Mouse (Mus musculus) adrenal gland, adult 18-20 months (tissue): Measurements from ENCODE around the gene Tpgs1. TPM values are rescaled to one million over a fixed set of nuclear protein-coding genes. Genes with fewer than 3 reads are reported as not detected.

ENCODE experiments used
- DNase-seq, 2 experiments: peaks; one replicate each; pipeline ENCODE4 v3.0.0; 2021 to 2022; ENCODE audit warnings: low spot score in 2 of 2
- total RNA-seq, 2 experiments: library from RNA; stranded (reverse); gene quantifications; 1 replicate in 1 of 2; 2 replicates in 1 of 2; pipeline ENCODE4 v1.2.3; 2021

The Tpgs1 gene
- total RNA-seq, 2 experiments from 2014 or later = 29.6 to 34.4 TPM

DNA sequence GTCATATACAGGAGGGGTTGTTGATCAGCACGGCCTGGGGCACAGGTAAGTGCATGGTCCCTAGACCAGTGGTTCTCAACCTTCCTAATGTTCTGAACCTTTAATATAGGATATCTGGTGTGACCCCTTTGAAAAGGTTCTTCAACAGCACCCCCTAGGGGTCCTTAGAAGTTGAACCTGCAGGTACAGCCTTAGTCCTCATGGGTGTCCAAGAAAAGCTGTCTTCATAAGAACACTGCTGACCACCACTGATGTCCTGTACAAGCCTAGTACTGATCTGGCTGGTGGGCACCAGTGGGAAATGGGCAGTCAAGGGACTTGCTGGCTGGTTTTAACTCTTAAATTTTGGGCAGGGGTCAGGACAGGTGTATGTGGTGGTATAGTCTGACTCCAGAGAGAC lies 42.9 kb downstream of the Tpgs1 start:
- no peak for DNase-seq

DNA sequence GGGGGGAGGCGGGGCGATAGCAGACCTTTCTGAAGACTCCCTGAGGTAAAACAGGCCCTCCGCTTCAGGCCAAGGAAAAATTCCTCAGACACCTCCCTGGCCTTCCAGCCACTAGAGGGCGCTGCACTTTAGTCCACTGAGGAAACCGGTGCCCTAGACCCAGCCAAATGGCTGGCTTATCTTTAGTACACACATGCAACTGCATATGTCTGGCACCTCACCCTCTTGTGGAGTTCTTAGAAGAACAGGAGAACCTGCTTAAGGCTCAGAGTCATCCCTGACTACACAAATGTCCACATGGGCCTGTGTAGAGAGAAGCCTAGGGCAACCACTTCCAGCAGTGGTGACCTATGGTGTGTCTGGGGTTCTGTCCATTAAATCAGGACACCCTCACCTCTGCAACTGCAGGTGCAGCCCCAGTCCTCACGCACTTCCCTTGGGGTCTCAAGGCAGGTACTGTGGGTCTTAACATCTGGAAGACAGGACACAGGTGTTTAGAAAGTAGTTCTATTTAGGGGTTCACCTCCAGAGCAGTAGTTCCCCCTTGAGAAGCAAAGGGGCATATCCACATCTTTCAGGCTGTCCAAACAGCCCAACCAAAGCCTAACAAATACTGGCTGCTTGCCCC lies 43.4 kb downstream of the Tpgs1 start:
- DNase-seq = peak; percentile 74 to 86

DNA sequence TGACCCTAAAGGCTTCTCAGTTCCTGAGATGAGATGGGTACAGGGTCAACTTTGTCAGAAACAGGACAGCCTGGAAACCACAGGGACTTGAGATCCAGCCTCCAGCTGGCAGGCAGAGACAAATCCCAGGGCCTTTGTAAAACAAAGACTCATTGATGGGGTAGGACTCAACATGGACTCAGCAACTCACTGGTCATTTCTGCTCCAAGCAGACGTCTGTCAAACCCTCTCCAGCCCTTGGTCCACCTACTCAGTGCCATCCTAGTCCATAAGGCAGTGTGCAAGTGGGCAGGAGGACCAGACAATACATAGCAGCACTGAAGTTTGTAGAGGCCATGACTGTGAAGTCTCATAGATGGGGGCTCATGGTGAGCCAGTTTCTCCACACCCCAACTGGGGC lies 44.0 kb downstream of the Tpgs1 start:
- DNase-seq = no peak

DNA sequence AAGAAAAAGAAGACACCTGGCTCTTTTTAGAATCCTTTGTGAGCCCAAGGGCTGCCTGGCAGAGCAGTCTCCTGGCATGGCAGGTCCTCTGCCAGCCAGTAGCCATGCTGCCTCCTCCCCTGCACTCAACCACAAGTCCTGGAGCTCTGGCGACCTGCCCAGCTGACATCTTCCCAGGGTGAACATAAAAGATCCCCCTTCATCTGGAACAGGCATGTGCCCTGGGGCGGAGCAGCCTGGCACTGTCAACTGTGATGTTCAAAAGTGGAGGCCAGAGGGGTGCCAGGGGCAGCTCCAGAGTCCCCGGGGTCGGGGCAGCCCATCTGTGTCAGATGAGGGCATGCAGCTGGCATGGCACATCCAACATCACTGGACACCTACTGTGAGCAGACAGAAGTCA lies 45.8 kb downstream of the Tpgs1 start:
- DNase-seq = no peak

DNA sequence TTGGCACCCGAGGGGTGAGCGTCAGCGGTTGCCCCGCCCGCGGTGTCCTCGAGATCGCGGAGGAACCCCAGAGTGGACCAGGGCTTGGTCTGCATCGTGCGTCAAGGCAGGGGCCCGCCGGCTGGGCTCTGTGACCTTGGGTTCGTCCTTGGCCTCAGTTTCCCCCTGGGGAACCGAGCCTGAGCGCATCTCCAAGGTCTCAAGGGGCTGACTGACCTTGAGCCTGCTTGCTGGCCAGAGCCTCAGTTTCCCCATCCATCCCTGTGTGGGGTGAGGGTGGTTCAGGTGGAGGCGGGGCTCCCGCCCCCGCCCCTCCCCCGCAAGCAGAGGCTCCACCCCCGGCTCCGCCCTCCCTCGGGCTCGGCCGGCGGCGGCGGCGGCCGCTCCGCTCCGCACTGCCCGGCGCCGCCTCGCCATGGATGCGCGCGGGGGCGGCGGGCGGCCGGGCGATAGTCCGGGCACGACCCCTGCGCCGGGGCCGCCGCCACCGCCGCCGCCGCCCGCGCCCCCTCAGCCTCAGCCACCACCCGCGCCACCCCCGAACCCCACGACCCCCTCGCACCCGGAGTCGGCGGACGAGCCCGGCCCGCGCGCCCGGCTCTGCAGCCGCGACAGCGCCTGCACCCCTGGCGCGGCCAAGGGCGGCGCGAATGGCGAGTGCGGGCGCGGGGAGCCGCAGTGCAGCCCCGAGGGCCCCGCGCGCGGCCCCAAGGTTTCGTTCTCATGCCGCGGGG lies 47.3 kb downstream of the Tpgs1 start, which contains the start of gene Hcn2:
Gene Hcn2, plus strand, starts transcription at position 381 of the 734 bp plus-strand sequence.
- DNase-seq = no peak

DNA sequence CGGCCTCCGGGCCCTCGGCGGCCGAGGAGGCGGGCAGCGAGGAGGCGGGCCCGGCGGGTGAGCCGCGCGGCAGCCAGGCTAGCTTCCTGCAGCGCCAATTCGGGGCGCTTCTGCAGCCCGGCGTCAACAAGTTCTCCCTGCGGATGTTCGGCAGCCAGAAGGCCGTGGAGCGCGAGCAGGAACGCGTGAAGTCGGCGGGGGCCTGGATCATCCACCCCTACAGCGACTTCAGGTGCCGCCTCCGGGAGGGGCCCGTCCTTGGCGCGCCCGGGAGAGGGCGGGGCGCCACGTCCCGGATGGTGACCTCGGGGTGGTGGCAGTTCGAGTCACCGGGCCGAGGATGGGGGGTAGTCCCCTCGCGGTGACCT lies 47.8 kb downstream of the Tpgs1 start:
- DNase-seq = no peak

DNA sequence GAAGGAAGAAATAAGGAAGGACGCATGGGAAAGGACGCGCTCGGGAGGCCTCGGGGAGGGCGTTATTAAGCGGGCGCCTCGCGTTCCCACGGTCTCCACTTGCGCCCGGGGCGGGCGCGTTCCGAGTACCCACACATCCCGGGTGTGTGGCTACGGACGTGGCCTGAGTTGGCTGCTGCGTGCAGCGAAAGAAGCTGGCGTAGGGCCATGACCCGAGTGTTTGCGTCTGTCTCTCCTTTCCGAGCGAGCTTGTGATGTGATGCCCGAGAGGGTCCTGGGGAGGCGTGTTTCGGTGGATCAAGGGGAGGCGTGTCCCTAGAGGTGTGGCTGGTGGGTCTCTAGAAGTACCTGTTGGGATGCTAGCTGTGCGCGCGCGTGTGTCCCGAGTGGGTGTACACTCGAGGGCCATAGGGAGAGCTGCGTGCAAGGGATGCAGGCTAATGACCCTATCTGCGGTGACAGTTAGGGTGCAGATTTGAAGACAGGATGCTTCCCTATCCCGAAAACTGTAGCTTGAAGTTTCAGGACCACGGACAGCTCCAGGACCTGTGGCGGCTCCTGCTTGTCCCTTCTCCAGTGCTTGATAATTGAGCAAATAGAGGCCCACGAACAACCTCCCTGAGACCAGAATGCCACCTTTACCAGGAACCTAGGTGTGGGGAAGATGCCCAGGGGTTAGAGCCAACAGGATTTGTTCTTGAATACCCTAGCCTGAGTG lies 48.6 kb downstream of the Tpgs1 start:
- DNase-seq = peak; percentile 72 to 73

DNA sequence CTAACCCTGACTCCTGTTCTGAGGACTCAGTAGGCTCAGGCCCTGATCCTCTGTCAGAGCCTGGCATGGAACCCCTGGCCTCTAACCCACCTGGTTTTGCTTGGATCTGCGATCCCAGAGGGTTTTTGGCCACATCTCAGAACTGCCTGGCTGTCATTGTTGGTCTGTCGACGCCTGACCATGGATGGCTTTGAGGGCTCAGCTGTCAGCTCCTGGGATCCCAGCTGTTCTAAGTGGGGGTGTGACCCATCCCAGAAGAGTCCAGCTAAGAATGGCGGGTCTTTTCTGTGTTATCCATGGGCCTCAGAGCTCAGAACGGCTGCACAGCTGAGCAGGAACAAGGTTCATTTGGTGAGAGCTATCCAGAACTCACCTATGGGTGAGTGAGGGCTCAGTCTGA lies 51.9 kb downstream of the Tpgs1 start:
- DNase-seq = no peak

DNA sequence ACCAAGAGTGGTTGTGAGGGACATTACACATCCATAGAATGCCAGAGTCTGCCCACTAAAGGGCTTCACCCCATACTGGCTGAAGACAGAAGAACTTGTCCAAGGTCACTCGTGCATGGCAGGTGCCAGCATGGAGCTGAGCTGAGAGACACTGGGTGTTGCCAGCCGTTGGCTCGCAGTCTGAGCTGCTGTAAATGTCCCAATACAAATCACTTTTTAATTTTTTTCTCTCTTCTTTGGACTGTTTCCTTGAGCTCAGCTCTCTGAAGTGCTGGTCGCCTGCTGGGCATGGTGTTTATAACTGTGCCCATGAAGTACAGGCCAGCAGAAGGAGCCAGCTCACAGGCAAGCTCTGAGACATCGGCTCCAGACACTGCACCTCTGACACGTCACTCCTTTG lies 53.9 kb downstream of the Tpgs1 start:
- DNase-seq = no peak

DNA sequence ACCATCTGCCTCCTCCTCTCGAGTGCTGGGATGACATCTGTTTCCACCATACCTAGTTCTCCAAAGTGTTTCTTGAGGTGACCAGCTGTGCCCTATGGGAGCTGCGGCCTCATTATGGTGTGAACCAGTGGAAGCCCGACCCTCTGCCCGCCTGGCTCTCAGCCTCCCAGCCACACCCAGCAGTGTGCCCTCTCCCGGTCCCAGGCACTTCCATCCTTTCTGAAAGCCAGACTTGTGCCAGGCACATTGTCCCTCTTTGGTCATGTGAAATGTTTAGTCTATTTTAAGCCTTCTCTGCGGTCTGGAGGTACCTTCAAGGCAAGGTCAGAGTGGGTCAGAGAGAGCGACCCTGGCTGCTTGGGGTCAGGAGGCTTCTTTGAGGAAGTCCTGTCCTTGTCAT lies 54.5 kb downstream of the Tpgs1 start:
- DNase-seq = no peak

Other genes starting within 250 kb of the Tpgs1 start
- not detected for gene Vmn2r83, start 200.6 kb upstream of the Tpgs1 start, total RNA-seq
- gene Plpp2, start 135.6 kb upstream of the Tpgs1 start, total RNA-seq = 10 to 100 TPM; 13.3 to 35.7 TPM
- 10 to 100 TPM; 32.5 to 34.2 TPM for gene Mier2, start 114.2 kb upstream of the Tpgs1 start, total RNA-seq
- not detected for gene Theg, start 82.0 kb upstream of the Tpgs1 start, total RNA-seq
- under 1 TPM; 0.07 to 0.13 TPM for gene C2cd4c, start 55.3 kb upstream of the Tpgs1 start, total RNA-seq
- gene Shc2, start 31.5 kb upstream of the Tpgs1 start, total RNA-seq = 1 to 10 TPM; 3.3 to 5.9 TPM
- gene Odf3l2, start 23.6 kb upstream of the Tpgs1 start, total RNA-seq = not detected
- gene Madcam1, start 4.8 kb upstream of the Tpgs1 start, total RNA-seq = not detected
- gene Cdc34, start 12.8 kb downstream of the Tpgs1 start, total RNA-seq = 100 to 1,000 TPM in 1 of 2 experiments, 10 to 100 TPM in 1; 87.6 to 120 TPM
- 1 to 10 TPM; 1.2 to 1.3 TPM for gene Gzmm, start 19.7 kb downstream of the Tpgs1 start, total RNA-seq
- gene Bsg, start 35.1 kb downstream of the Tpgs1 start, total RNA-seq = 100 to 1,000 TPM; 618 to 637 TPM
- 1 to 10 TPM; 6.1 to 9.4 TPM for gene Hcn2, start 47.3 kb downstream of the Tpgs1 start, total RNA-seq
- gene Polrmt, start 77.2 kb downstream of the Tpgs1 start, total RNA-seq = 10 to 100 TPM; 53.0 to 59.0 TPM
- gene Fgf22, start 85.7 kb downstream of the Tpgs1 start, total RNA-seq = under 1 TPM in 1 of 2 experiments, not detected in 1; 0.13 TPM
- gene Rnf126, start 97.6 kb downstream of the Tpgs1 start, total RNA-seq = 10 to 100 TPM; 47.4 to 51.1 TPM
- 10 to 100 TPM; 11.0 to 28.5 TPM for gene Fstl3, start 107.9 kb downstream of the Tpgs1 start, total RNA-seq
- not detected for gene Prss57, start 121.6 kb downstream of the Tpgs1 start, total RNA-seq
- 10 to 100 TPM; 59.4 to 62.2 TPM for gene Palm, start 124.2 kb downstream of the Tpgs1 start, total RNA-seq
- under 1 TPM; 0.60 to 0.74 TPM for gene Misp, start 151.6 kb downstream of the Tpgs1 start, total RNA-seq
- gene Ptbp1, start 185.1 kb downstream of the Tpgs1 start, total RNA-seq = 100 to 1,000 TPM; 301 to 357 TPM
- 1 to 10 TPM in 1 of 2 experiments, not detected in 1; 1.1 TPM for gene Prtn3, start 205.1 kb downstream of the Tpgs1 start, total RNA-seq
- 1 to 10 TPM; 1.4 to 2.8 TPM for gene Plppr3, start 205.3 kb downstream of the Tpgs1 start, total RNA-seq
- not detected for gene Elane, start 216.9 kb downstream of the Tpgs1 start, total RNA-seq
- gene Cfd, start 221.5 kb downstream of the Tpgs1 start, total RNA-seq = 1,000 to 10,000 TPM; 1,757 to 2,495 TPM
- gene Med16, start 239.6 kb downstream of the Tpgs1 start, total RNA-seq = 10 to 100 TPM; 32.7 to 40.7 TPM
- gene Gm26602, start 241.5 kb downstream of the Tpgs1 start, total RNA-seq = not detected
- gene Kiss1r, start 247.6 kb downstream of the Tpgs1 start, total RNA-seq = 1 to 10 TPM; 1.0 to 2.2 TPM